Comparison of ENCODE assay signal across 15 mouse cellular contexts in the genomic region with DNA sequence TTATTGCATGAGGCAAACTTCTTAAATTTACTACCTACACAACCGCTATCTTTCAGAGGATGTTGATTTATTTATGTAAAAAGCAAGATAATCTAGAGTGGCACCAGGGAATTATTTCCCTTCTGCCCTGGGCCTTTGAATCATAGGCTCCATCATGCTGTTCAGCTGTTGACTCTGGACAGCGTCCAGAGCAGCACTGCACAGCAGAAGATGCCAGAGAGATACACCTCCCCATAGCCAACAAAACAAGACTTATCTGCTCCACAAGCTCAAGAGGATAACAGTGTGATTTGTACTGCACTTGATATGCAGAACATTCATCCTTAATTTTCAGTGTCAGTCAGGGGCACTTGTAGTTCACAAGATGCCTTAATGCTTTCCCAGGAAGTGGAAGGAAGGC.
DNase-seq lines count a peak whose midpoint lies in the region; ATAC-seq and TF ChIP-seq lines count a peak whose summit lies in the region.
"Had no signal": no experiment of that assay in that cellular context is flagged by ENCODE, and none has a peak within 500 bp of the region (broad histone marks: within the 10 kb centered on the region; RNA-seq: fewer than 3 reads in every experiment).

No protein-coding gene starts in this region.

- H3K4me3 ChIP-seq in forebrain, postnatal 0 days (ENCODE audit: low read depth, low read length) = no peak overlapping the region
- H3K4me3 ChIP-seq: embryonic facial prominence, embryonic 13.5 days; forebrain, embryonic 13.5 days; hindbrain, embryonic 12.5 days; neural tube, embryonic 15.5 days had no signal

- intact Hi-C loops in left cerebral cortex, postnatal 4 days (cut with DNase I) = no loop called here
- intact Hi-C loops in left cerebral cortex, postnatal 36 days (cut with DNase I) = no loop called here

- H3K4me2 ChIP-seq in forebrain, postnatal 0 days (ENCODE audit: low read depth) = no peak overlapping the region
- H3K4me2 ChIP-seq: embryonic facial prominence, embryonic 13.5 days; forebrain, embryonic 13.5 days; hindbrain, embryonic 12.5 days; neural tube, embryonic 15.5 days had no signal

- no peaks in the 10 kb centered on the region for H3K36me3 ChIP-seq in forebrain, postnatal 0 days (ENCODE audit: insufficient read depth)
- H3K36me3 ChIP-seq: embryonic facial prominence, embryonic 13.5 days; hindbrain, embryonic 12.5 days; neural tube, embryonic 15.5 days had no signal

- H3K9ac ChIP-seq in forebrain, postnatal 0 days = no peak overlapping the region
- H3K9ac ChIP-seq: embryonic facial prominence, embryonic 13.5 days; forebrain, embryonic 13.5 days; hindbrain, embryonic 12.5 days; liver, embryonic 14.5 days; neural tube, embryonic 15.5 days had no signal

- H3K27me3 ChIP-seq in forebrain, postnatal 0 days (ENCODE audit: insufficient read depth, low read length) = no peaks in the 10 kb centered on the region
- H3K27me3 ChIP-seq: embryonic facial prominence, embryonic 13.5 days; forebrain, embryonic 13.5 days; hindbrain, embryonic 12.5 days; neural tube, embryonic 15.5 days had no signal

- no peaks in the 10 kb centered on the region for H3K9me3 ChIP-seq in forebrain, postnatal 0 days (ENCODE audit: low read length)
- H3K9me3 ChIP-seq: embryonic facial prominence, embryonic 13.5 days; forebrain, embryonic 13.5 days; hindbrain, embryonic 12.5 days; neural tube, embryonic 15.5 days had no signal

- 72% methylated on average over 2 of the region's 2 CpGs for WGBS in forebrain, postnatal 0 days

- TF ChIP-seq CTCF in forebrain, postnatal 0 days (IDR thresholded peaks at IDR 0.05; ENCODE audit: low read depth) = no peak

- H3K27ac ChIP-seq in forebrain, postnatal 0 days (ENCODE audit: low read depth, low read length) = no peak overlapping the region
- H3K27ac ChIP-seq: embryonic facial prominence, embryonic 13.5 days; forebrain, embryonic 13.5 days; hindbrain, embryonic 12.5 days; liver, embryonic 14.5 days; neural tube, embryonic 15.5 days had no signal

- no peak for ATAC-seq in forebrain, postnatal 0 days
- ATAC-seq: forebrain, embryonic 13.5 days had no signal

- no peaks in the 10 kb centered on the region for H3K4me1 ChIP-seq in forebrain, postnatal 0 days (ENCODE audit: insufficient read depth)
- H3K4me1 ChIP-seq: embryonic facial prominence, embryonic 13.5 days; forebrain, embryonic 13.5 days; hindbrain, embryonic 12.5 days; neural tube, embryonic 15.5 days had no signal

- peak; percentile 4 for DNase-seq in heart, adult 8-10 months (ENCODE audit: low spot score)
- DNase-seq in heart, postnatal 4 days = no peak
- DNase-seq in left cerebral cortex, postnatal 4 days = peak; percentile 41
- DNase-seq in left cerebral cortex, postnatal 36 days (ENCODE audit: low spot score in 2 of 2) = no peak
- DNase-seq in adipocyte (ENCODE audit: low spot score) = peak; percentile 57
- peak; percentile 11 to 21 for DNase-seq in layer of hippocampus, adult 8-10 months (ENCODE audit: low spot score in 2 of 2)
- no peak for DNase-seq in forebrain, postnatal 0 days
- DNase-seq in embryo, embryonic 10.5 days (ENCODE audit: low spot score) = no peak
- DNase-seq: kidney, adult 9 months; thymus, adult 2 months had no signal

Comparison
In these comparisons a context has a peak if more than half of its experiments do, and no peak if none do; other contexts are left out.
1. DNase-seq: peak in heart, adult 8-10 months (single experiment), left cerebral cortex, postnatal 4 days (single experiment), adipocyte (single experiment) and layer of hippocampus, adult 8-10 months (2 of 2); none in heart, postnatal 4 days (single experiment), left cerebral cortex, postnatal 36 days (0 of 2), forebrain, postnatal 0 days (single experiment) and embryo, embryonic 10.5 days (single experiment).